Mouse (Mus musculus) forebrain, embryonic 14.5 days (tissue): ENCODE measurements around the gene Dcbld2. TPM values are rescaled to one million over a fixed set of nuclear protein-coding genes. Genes with fewer than 3 reads are reported as not detected.

ENCODE experiments used
- ATAC-seq: fragments of 200-750 bp; cut with Nextera tagmentation; 2 replicates; pipeline ENCODE4 v1.8.0; 2017; ENCODE audit warnings: mild to moderate bottlenecking, moderate library complexity
- DNase-seq: peaks from one replicate; pipeline ENCODE4 v3.0.0-alpha.2; 2015; ENCODE audit warnings: low spot score
- H3K27ac ChIP-seq: fragments of 300-500 bp; sonication (generic); 2 replicates; pipeline ENCODE4 v1.5.1; 2014; ENCODE audit warnings: low read depth, mild to moderate bottlenecking, control low read depth, low read length, moderate library complexity
- H3K27me3 ChIP-seq: fragments of 300-500 bp; sonication (generic); replicated peaks from 2 replicates; pipeline ENCODE4 v1.6.1; 2014; ENCODE audit warnings: low read length, control low read depth, mixed read lengths; ENCODE audit not compliant: control insufficient read depth, insufficient read depth
- H3K36me3 ChIP-seq: fragments of 300-500 bp; sonication (generic); 2 replicates; pipeline ENCODE4 v1.6.1; 2014; ENCODE audit warnings: low read length, control low read depth; ENCODE audit not compliant: control insufficient read depth, insufficient read depth
- H3K4me1 ChIP-seq: fragments of 300-500 bp; sonication (generic); 2 replicates; pipeline ENCODE4 v1.6.1; 2014; ENCODE audit warnings: antibody characterized with exemption, low read length, control low read depth; ENCODE audit not compliant: control insufficient read depth, insufficient read depth
- H3K4me2 ChIP-seq: fragments of 300-500 bp; sonication (generic); 2 replicates; pipeline ENCODE4 v1.6.1; 2014; ENCODE audit warnings: mild to moderate bottlenecking, control low read depth, low read length
- H3K4me3 ChIP-seq: fragments of 300-500 bp; sonication (generic); 2 replicates; pipeline ENCODE4 v1.5.1; 2014; ENCODE audit warnings: low read depth, low read length, control low read depth
- H3K9ac ChIP-seq: fragments of 300-500 bp; sonication (generic); 2 replicates; pipeline ENCODE4 v1.6.1; 2014; ENCODE audit warnings: mild to moderate bottlenecking, low read length, control low read depth, moderate library complexity
- H3K9me3 ChIP-seq: fragments of 300-500 bp; sonication (generic); replicated peaks from 2 replicates; pipeline ENCODE4 v1.6.1; 2016; ENCODE audit warnings: low read length, control low read depth, mixed read lengths; ENCODE audit not compliant: control insufficient read depth
- WGBS: fragments of 180-500 bp; shearing (Covaris S2); extraction: QIAGEN DNeasy Blood & Tissue Kit; methylation state at CpG from one replicate; pipeline ENCODE4 v1.1.7; 2014; 5-methylcytosine and 5-hydroxymethylcytosine counted together
- polyA plus RNA-seq: library from polyadenylated mRNA; unstranded; fragments of >200 nt; fragmentation: Nextera tagmentation; extraction: Ambion mirVana; gene quantifications from 2 replicates; pipeline ENCODE4 v1.2.1, GENCODE M21; 2014

Dcbld2 gene
- polyA plus RNA-seq, 1 experiment from 2014 or later, result 6.9 TPM

DNA sequence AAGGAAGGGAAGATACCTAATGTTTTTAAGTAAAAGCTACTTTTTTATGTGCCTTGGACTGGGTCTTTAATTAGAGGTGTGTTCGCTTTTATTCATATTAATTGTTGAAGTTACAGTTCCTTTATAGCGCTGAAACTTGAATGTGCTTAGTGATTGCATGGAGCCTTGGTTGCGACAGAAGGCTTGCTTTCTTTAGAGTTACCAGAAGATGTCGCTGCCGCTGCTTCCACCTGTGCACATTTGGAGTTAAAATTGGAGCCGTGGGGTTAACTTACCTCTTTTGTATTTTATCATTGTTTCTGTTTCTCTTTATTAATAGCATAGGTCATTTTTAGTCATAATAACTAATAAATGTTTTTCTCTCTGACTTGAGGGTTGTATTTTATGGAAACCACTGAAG is 36.5 kb downstream of the Dcbld2 start:
- 70% methylated on average over 6 of the region's 6 CpGs for WGBS
- ATAC-seq (no peak), DNase-seq (no peak)
- Histone ChIP-seq H3K4me2 (no peak overlapping the region), H3K9ac (no peak overlapping the region), H3K4me1 (no peaks in the 10 kb centered on the region; the same call in 1 of the 2 replicates), H3K4me3 (no peak overlapping the region), H3K27me3 (no peaks in the 10 kb centered on the region), H3K36me3 (0 out of 2 replicates have a peak, but pooled peaks cover 3% of the 10 kb centered on the region), H3K27ac (no peak overlapping the region), H3K9me3 (no peaks in the 10 kb centered on the region)

DNA sequence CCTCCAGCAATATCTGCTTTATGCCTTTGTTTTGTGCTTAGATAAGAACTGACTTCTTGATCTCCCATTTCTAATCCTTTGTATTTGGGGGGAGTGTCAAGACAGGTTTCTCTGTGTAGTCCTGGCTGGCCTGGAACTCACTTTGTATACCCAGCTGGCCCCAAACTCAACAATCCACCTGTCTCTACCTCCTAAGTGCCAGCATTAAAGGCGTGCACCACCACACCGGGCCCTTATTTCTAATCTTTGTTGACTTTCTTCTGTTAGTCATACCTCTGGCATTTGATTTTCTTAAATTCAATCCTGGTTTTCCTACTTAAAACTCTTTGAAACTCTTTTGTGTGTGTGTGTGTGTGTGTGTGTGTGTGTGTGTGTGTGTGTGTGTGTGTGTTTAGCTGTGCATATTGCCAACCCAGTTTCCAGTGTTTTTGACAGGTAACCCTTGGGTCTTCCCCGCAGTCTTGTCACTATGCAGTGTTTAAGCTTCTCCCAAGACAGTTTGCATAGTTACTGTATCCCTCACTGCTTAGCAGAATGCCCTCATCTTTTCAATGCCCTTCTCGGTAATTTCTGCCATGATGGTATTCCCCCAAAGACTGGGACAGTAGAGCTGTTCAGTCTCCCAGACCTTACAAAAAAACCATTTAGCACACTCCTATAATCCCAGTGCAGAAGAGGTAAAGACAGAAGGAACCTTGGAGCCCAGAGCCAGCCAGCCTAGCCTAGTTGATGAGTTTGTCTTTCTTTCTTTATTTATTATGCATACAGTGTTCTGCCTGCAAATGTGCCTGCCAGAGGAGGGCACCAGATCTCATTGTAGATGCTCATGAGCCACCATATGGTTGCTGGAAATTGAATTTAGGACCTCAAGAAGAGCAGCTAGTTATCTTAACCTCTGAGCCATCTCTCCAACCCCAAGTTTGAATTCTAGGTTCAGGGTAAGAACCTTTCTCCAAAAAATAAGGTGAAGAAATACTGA is 38.3 kb downstream of the Dcbld2 start:
- peak; percentile 10 for DNase-seq
- Histone ChIP-seq H3K4me3 (no peak overlapping the region), H3K36me3 (peaks cover 17% of the 10 kb centered on the region), H3K9ac (no peak overlapping the region), H3K4me1 (no peaks in the 10 kb centered on the region; the same call in 1 of the 2 replicates), H3K4me2 (no peak overlapping the region), H3K27me3 (no peaks in the 10 kb centered on the region), H3K9me3 (no peaks in the 10 kb centered on the region), H3K27ac (no peak overlapping the region)
- no peak for ATAC-seq
- 93% methylated on average over 4 of the region's 4 CpGs for WGBS

DNA sequence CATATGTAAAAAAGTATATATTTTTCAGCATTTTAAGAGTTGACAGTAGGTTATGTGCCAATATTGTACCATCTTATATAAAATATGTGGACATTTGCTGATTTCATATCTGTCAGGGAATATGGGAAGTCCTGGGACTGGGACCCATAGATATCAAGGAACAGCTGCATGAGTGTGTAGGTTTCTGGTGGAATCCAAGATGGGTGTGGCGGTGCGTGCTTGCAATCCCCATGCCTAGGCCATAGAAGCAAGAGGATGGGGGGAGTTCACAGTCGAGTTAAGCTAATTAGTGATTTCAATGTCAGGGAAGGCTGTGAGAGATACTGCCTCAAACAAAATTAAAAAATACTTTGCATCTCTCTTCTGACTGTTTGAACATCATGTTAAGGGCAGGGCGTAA is 40.8 kb downstream of the Dcbld2 start:
- no peak overlapping the region for H3K9ac ChIP-seq
- ATAC-seq (no peak), DNase-seq (no peak)
- no peak overlapping the region for H3K4me2 ChIP-seq
- WGBS, result 91% methylated on average over 4 of the region's 4 CpGs
- H3K36me3 ChIP-seq, result peaks cover 18% of the 10 kb centered on the region
- no peaks in the 10 kb centered on the region for H3K9me3 ChIP-seq
- no peaks in the 10 kb centered on the region; the same call in 1 of the 2 replicates for H3K4me1 ChIP-seq
- H3K4me3 ChIP-seq, result no peak overlapping the region
- H3K27me3 ChIP-seq, result no peaks in the 10 kb centered on the region
- no peak overlapping the region for H3K27ac ChIP-seq

DNA sequence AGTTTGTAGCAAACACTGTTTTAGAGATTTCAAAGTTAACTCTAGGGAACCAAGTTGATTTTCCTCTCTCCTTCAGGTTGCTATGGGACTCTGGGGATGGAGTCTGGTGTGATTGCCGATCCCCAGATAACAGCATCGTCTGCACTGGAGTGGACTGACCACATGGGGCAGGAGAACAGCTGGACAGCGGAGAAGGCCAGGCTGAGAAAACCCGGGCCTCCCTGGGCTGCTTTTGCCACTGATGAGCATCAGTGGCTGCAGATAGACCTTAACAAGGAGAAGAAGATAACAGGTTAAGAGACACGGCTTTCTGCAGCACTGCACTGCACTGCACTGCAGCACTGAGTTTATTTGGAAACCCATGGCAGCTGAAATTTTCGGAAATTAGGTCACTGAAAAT is 42.4 kb downstream of the Dcbld2 start:
- WGBS, result 77% methylated on average over 6 of the region's 6 CpGs
- Histone ChIP-seq H3K9me3 (no peaks in the 10 kb centered on the region), H3K27me3 (no peaks in the 10 kb centered on the region), H3K4me3 (no peak overlapping the region), H3K9ac (no peak overlapping the region), H3K4me2 (no peak overlapping the region), H3K36me3 (peaks cover 22% of the 10 kb centered on the region), H3K4me1 (no peaks in the 10 kb centered on the region; the same call in 1 of the 2 replicates), H3K27ac (no peak overlapping the region)
- DNase-seq (no peak), ATAC-seq (no peak)

DNA sequence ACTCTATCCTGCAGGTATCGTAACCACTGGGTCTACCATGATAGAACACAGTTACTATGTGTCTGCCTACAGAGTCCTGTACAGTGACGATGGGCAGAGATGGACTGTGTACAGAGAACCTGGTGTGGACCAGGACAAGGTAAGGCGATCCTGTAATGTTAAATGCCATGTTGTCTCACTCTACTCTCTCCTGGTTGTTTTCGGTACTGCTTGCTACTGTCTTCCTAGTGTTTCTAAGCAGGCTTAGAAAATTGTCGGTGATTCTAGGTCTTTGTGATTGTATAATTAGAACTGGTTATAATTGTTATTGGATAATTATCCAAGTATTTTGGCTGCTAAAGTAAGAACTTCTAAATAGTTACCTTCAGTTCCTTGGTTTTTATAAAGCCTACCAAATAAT is 43.4 kb downstream of the Dcbld2 start:
- H3K9ac ChIP-seq, result no peak overlapping the region
- H3K9me3 ChIP-seq, result no peaks in the 10 kb centered on the region
- no peak overlapping the region for H3K27ac ChIP-seq
- DNase-seq, result no peak
- H3K4me2 ChIP-seq, result no peak overlapping the region
- no peaks in the 10 kb centered on the region; the same call in 1 of the 2 replicates for H3K4me1 ChIP-seq
- H3K4me3 ChIP-seq, result no peak overlapping the region
- H3K36me3 ChIP-seq, result peaks cover 28% of the 10 kb centered on the region
- WGBS, result 97% methylated on average over 5 of the region's 5 CpGs
- no peaks in the 10 kb centered on the region for H3K27me3 ChIP-seq
- ATAC-seq, result no peak

DNA sequence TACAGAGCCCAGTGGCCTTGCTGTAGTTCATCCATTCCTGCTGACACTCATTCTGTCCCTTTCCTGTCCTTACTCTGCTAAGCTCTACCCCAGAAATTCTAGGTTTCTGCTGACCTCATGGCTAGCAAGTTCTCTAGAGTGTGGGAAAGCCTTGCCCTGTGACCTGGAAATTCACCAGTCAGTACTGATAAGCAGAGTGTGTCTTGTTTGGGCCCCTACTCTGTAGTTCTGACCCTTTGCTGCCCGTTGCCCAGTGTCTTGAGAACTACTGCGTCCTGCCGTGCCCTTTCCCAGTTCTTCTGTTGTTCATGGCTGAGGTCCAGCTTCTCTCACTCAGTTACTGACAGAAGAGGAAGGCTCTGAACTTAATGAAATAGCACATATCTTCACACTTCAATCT is 44.9 kb downstream of the Dcbld2 start:
- H3K36me3 ChIP-seq, result peaks cover 26% of the 10 kb centered on the region
- H3K27me3 ChIP-seq, result no peaks in the 10 kb centered on the region
- no peak overlapping the region for H3K27ac ChIP-seq
- H3K4me1 ChIP-seq, result no peaks in the 10 kb centered on the region; the same call in 1 of the 2 replicates
- DNase-seq (no peak), ATAC-seq (no peak)
- no peaks in the 10 kb centered on the region for H3K9me3 ChIP-seq
- no peak overlapping the region for H3K4me2 ChIP-seq
- H3K4me3 ChIP-seq, result no peak overlapping the region
- no peak overlapping the region for H3K9ac ChIP-seq
- 92% methylated on average over 3 of the region's 3 CpGs for WGBS

DNA sequence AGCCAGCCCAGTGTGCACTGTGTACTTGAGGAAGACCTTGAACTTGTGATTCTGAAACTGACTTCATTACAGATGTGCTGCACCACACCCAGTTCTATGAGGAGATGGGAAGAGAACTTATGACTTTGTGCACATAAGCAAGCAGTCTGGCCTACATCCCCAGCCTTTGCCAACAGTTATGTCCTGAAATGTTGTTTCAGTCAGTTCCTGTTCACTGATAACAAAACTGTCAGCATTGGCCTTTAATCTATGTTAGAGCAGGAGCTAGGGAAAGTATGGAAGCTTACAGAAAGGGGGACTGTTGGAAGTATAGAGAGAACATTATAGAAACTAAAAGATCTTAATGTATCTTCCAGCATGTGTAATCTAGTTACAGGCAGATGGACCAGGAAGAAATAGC is 45.6 kb downstream of the Dcbld2 start:
- H3K4me1 ChIP-seq, result no peaks in the 10 kb centered on the region; the same call in 1 of the 2 replicates
- no peaks in the 10 kb centered on the region for H3K9me3 ChIP-seq
- H3K27me3 ChIP-seq, result no peaks in the 10 kb centered on the region
- no peak overlapping the region for H3K27ac ChIP-seq
- DNase-seq (no peak), ATAC-seq (no peak)
- no peak overlapping the region for H3K4me2 ChIP-seq
- H3K9ac ChIP-seq, result no peak overlapping the region
- H3K4me3 ChIP-seq, result no peak overlapping the region
- H3K36me3 ChIP-seq, result peaks cover 30% of the 10 kb centered on the region

DNA sequence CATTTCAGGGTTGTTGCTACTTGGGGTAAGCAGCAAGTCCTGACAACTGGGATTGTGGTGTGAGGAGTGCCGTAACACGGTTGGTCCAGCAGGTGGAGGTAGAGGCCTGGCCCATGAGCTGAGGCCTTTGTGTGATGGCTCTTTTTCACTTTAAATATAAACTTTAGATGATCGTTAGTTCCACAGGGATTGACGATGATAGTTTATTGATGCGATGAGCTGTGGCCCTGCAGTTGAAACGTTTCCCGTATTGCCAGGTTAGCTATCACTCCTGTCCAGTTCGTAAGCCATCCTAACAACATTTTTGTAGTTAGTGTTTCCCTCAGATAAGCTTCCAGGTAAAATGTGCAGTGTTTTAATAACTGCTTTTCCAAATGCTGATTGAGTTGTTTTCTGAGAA is 46.4 kb downstream of the Dcbld2 start:
- no peak overlapping the region for H3K4me3 ChIP-seq
- ATAC-seq (peak; percentile 67; the same call in 1 of the 2 replicates), DNase-seq (peak; percentile 55)

DNA sequence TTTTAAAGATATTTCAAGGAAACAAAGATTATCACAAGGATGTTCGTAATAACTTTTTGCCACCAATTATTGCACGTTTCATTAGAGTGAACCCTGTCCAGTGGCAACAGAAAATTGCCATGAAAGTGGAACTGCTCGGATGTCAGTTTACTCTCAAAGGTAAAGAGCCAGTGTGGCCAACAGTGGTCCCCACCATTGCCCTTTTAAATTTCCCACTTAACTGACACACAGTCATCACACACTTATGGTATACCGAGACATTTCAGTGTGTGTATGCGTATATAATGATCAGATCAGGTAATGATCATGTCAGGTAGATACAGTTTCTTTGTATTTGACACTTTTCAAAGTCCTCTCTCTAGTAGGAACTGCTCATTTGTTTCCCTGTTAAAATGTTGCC is 46.9 kb downstream of the Dcbld2 start:
- DNase-seq, result no peak
- WGBS, result 91% methylated on average over 5 of the region's 5 CpGs

More for the DNA sequence above, 46.4 kb downstream of the Dcbld2 start:
- Histone ChIP-seq H3K9ac (no peak overlapping the region), H3K27me3 (no peaks in the 10 kb centered on the region), H3K36me3 (peaks cover 33% of the 10 kb centered on the region), H3K27ac (no peak overlapping the region), H3K4me2 (no peak overlapping the region), H3K9me3 (no peaks in the 10 kb centered on the region), H3K4me1 (no peaks in the 10 kb centered on the region)
- 66% methylated on average over 8 of the region's 8 CpGs for WGBS

More for the DNA sequence above, 46.9 kb downstream of the Dcbld2 start:
- H3K27me3 ChIP-seq, result no peaks in the 10 kb centered on the region
- no peak overlapping the region for H3K4me2 ChIP-seq
- peaks cover 31% of the 10 kb centered on the region for H3K36me3 ChIP-seq
- no peak overlapping the region for H3K27ac ChIP-seq
- no peak overlapping the region for H3K4me3 ChIP-seq
- no peak overlapping the region for H3K9ac ChIP-seq
- no peaks in the 10 kb centered on the region for H3K4me1 ChIP-seq
- no peaks in the 10 kb centered on the region for H3K9me3 ChIP-seq
- ATAC-seq, result no peak
